Mouse (Mus musculus) kidney, adult 9 months (tissue): ENCODE measurements around the gene Fgfr2.

Source experiments
- DNase-seq: peaks from one replicate; pipeline ENCODE4 v3.0.0; 2022

The Fgfr2 gene

DNA sequence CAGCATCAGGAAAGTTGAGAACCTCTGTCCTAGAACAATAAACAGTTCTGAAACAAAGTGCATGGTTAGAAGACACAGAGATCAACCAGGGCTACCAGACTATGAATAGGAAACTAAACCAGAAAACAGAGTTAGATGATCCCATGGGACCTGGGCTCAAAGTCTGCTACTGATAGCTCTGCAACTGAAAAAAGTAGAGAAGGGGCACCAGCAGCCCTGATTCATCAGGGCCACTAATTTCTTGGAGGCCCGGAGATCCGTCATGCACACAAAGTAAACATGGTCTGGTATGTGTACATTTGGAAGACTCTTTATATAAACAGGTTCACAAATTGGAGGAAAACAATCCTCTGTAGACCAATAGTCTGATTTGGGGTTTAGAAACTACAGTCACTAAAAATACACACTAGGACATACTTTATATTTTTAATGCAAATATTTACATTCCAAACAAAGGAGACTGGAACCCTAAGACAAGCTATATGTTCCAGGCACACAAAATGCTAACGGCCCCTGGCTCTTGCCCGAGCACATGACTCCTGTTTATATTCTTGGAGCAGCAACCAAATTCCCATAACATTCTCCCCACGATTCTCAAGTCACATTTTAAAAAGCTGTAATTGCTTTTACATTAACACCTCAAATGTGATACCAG is 814.5 kb downstream of the Fgfr2 start:
- DNase-seq = no peak

DNA sequence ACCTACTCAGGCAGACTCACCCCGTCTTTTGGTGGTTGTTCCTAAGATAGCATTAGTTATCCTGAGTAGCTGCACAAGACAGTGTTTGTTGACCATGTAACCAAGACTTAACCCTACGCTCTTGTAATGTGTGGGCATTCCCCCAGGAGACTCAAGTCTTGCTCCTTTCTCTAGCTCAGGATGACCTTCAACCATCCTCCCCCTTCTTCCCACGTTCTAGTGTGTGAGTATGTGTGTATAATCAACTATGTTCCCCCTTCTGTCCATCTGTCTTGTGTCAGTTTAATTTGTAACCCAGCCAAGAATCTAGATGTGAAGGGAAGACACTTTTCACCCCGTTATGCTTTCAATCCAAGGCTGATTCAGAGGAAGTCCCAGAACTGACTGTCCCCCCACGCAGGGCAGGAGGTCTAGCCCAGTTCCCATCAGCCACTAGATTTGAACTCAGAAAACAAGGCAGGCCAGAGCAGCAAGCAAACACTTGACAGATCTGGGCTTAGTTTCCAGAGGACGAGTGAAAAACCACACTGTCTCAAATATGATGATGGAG is 815.4 kb downstream of the Fgfr2 start:
- peak; percentile 48 for DNase-seq

DNA sequence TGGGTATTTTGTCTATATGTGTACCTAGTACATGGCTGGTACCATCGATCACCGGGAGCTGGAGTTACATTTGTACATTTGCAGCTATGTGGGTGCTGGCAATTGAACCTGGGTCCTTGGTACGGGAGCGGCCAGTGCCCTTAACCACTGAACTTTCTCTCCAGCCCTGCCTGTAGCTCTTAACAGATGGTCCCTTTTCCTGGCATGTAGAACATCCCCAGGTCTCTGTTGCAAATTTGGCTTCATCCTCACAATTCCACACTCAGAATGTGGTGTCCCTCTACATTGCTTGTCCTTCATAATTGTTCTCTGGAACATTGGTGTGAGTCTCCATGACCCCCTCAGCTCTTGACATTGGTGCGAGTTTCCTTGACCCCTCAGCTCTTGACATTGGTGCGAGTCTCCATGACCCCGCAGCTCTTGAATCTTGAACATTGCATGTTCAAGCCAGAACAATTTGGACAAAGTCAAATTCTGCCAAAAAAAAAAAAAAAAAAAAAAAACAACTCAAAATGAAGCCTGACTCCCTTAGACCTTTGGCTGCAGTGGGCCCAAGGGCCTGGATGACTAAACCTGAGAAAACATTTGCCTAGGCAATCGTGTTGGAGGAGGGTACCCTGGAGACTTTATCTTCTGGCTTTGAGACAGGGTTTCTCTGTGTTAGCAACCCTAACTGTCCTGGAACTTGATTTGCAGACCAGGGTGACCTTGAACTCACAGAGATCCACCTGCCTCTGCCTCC is 816.3 kb downstream of the Fgfr2 start:
- DNase-seq = no peak

DNA sequence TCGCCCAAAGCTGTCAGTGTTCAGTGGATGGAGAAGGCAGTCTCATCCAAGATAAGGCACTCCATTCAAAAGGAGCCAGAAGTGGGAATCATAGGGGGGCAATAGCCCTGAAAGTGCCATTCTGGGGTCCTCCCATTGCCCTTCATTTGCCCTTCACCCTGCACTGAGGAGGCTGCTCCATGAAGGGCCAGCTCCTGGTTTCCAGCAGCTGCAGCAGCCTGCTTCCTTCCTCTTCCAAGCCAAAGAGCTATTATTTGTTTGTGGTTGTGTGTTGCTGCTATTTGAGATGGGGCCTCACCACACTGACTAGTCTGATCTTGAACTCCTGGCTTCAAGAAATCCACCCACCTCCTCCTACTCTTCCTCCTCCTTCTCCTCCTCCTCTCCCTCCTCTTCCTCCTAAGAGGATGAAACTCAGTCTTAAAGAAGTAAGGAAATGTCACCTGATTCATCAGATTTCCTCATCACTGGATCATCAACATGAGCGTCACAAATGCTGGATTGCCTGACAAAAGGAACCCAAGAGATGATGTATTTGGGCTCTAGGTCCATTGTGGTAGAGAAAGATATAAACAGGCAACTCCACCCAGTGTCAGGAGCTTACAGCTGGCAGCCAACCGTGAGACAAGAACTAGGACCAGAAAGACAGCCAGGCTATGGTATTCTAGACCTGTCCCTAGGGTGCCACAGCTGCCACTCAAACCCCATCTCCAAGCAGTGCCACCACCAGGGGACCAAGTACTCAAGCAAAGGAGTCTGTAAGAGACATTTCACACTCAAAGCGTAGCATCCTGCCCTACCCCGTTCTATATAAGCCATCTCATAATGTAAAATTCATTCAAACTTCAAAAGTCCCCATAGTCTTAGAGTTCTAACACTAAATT is 817.4 kb downstream of the Fgfr2 start:
- DNase-seq = no peak

DNA sequence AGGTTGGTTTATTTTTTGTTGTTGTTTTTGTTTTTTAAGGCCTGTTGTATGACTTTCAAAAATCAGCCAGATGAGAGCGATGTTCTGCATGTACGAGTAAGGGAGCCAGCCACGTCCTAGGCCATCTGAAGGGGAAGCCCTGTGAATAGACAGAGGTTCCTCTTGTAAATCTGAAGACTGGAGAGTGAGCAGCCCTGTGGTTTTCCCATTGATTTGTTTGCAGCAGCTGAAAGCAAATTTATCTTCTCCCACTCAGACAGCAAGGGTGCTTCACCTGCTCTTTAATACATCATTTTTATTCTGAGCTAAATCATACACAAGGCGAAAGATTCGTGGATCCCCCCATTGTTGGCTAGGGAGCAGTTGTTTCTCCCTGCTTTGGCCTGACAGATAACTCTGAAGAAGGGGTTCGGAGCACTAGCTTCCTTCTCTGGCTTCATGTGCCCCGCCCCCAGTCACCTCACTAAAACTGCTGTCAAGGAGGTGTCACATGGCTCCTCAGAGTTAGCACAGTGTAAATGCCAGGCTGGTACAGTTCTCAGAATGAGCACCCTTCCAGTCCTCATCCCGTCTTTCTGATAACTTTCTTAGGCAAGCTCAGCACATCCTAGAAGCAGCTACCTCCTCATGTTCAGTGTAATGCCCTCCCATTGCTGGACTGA is 818.6 kb downstream of the Fgfr2 start:
- no peak for DNase-seq

DNA sequence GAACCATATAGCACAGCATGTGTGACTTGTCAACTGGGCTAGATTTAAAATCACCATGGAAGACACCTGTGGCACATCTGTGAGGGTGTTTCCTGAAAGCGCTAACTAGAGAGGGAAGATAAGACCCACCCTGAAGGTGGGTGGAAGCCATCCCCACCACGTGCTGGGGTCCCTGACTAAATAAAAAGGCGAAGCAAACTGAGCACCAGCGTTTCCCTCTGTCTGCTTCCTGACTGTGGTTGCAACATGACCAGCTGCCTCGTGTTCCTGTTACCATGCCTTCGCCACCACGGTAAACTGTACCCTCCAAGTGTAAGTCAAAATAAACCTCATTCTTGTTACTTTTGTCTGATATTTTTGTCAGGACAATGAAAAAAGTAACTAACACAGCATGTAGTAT is 819.2 kb downstream of the Fgfr2 start:
- no peak for DNase-seq

DNA sequence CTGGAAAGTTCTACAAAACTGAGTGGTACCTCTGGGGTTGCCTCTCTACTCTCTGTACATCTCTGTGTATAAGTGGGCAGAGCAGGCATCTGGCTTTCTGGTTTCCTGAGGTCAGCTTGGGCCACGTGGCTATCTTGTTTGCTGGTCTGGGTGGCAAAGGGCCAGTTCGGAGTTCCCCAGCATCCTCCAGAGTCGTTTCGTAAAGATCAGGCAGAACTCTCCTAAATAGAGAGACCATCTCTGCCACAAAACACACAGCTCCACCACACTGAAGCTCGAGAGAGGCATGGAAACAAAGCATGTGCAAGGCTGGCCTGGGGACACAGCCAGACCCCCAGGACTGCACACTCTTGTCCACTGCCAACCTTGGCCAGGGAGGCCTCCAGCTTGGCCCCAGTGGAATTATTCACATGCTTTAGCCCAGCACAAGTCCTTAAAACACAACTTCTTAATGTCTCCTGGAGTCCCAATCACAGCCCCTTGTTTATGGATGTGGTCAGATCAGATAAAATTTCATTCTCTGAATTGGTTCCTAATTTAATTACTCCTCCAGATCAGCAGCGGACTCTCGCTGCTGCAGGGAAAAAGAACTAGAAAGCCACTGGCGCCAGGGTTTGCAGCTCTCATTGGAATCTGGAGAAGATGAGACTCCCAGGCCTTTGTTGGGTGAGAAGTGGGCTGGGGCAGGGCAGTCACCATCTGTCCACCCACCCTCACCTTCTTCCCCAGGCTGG is 820.5 kb downstream of the Fgfr2 start:
- no peak for DNase-seq

DNA sequence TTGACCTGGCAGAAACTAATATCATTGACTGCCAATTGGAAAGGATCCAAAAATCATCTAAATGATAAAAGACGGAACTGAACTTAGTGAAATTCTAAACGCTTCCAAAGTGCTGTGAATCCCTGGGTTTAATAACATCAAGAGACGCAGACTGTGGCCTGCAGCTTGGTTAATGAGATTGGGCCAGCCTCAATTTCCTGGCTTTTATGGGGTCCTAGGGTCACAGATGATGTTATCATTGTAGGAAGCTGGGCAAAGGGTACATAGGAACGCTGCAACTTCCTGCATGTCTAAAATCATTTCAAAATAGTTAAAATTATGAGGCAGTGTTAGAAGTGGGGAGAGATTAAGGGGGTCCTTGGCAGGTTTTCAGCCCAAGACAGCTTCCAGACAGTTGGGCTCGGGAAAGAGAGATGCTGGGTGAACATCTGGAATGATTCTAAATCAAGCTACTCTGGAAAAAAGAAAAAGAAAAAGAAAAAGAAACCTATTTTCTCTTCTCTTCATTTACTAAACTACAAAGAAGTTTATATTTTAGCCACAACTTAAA is 823.4 kb downstream of the Fgfr2 start:
- peak; percentile 54 for DNase-seq

DNA sequence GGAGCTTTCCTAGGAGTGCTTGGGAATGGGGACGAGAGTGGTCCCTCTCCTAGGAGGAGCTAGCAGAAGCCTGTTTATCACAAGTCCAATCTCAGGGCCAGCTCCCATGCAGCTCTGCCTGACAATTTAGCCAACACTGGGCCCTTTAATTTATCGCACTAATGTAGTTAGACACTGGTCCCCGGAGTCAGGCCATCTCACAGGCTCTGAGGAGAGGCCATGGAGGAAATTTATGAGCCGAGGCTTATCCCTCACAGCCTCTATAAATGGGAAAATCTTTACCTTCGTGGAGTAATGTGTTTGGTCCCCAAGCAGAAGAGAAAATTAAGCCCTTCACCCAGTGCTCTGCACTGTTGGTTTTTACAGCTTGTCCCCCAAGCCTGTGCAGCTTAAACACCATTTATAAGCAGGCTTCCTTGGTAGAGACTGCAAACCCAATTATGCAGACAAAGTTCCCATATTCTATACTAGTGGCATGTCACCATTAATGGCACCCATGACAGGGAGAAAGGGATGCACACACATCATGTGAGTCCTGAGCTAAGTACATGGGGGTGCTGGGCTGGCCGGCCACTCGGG is 824.6 kb downstream of the Fgfr2 start:
- DNase-seq = no peak

DNA sequence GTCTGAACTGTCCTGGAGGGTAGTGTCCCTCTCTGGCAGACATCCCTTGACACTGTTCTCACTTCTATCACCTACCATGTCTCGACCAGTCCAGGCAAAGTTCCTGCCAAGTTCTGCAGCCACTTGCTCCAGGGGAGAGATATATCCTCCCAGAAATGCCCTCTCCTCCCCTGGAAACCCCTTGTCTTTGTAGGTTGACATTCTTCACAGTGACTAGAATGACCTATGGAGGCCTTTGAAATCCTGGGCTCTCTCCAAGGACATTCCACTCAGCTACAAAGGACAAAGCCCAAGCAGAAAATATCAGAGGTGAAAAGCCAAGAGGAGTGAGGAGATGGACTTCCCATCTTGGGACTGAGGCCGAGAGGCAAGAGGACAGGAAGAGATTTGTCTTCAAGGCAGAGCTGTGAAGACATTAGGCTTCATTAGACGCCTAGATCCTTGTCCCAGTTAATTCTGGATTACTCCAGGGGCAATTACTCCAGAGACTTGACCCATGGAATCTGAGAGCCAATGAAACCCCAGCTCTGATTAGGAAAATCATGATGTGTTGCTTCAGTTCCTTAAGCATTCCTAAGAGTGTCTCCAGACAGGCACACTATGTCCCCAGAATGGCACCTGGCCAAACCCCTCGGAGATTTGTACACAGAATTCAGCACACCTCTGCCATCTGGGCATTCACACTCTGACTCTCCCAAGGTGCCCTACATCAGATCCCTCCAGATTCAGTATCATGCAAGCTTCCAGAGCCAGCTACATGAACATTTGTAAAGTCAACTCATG is 826.3 kb downstream of the Fgfr2 start:
- DNase-seq = peak; percentile 61

DNA sequence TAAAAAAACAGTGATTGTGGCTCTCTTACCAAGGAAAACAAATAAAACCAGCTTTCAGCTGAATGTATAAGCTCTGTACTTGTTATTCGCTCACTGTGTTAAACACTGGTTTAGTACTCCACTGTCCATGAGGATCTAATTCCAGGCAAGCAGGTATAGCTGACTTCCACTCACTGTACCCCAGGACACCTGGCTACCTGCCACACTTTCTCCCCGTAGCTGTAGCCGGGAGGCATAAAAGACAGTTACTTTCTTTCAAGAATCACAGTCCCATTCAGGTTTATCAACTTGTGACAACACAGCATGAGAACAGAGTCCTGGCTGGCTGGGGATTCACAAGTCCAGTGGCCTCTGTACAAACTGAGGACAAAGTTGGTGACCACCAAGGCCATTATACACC is 827.0 kb downstream of the Fgfr2 start:
- no peak for DNase-seq

DNA sequence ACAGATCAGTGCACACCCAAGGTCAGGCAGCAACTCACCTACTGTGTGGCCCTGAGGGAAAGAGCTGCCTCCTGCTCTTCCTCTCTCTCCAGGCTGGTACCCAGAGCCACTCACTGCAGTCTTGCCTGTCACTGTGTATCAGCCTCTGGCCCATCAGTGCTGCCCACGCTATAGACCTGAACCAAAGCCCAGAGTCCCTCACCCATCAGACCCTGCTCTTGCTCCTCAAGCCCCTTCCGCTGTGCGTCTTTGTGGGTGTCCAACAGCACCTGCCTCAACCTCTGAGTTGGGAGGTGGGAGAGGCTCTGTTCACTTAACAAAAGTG is 835.8 kb downstream of the Fgfr2 start:
- no peak for DNase-seq

DNA sequence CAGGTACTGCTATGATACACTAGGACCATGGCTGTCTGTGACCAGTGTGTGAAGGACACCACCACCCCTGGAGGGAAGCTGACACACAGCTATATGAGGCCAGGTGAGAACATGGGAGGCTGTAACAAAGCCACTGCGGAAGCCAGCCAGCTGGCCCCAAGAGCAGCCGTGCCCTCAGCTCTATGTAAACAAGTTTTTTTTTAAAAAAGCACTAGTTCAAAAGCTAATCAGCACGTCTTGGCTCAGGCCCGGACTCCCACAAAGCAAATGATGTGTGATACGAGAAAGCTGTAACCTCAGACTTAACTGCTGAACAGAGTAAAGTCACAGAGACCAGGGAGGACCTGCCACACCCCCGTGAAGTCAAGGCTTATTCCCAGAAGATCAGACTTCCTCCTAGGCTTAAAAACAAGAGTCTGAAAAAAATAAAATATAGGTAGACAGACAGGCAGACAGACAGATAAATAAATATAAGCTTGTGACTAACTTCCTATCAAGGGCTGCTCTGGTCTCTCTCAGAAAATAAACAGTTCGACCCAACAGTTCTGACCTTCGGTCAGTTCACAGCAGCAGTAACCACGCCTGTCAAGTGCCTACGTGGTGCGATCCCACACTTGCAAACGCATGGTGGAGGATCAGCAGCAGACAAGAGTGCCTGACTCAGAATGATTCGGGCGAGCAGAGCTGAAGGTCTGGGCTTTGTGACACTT is 836.4 kb downstream of the Fgfr2 start:
- no peak for DNase-seq

DNA sequence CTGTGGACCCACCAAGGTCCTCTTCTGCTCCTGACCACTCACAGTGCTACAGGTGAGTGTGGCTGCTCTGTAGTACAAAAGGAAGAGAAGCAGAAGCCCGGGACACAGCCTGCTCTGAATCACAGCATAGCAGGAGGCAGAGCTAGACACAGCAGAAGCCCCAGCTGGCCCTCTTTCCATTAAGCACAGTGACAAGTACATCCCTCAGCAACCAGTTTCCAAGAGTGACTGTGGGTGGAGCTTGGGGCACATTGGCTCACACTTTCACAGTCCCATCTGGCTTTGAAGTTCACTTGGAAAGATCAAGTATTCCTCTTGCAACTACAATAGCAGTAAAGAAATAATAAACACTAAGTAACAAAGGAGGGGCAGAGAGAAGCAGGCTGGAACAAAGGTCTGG is 838.4 kb downstream of the Fgfr2 start:
- no peak for DNase-seq

DNA sequence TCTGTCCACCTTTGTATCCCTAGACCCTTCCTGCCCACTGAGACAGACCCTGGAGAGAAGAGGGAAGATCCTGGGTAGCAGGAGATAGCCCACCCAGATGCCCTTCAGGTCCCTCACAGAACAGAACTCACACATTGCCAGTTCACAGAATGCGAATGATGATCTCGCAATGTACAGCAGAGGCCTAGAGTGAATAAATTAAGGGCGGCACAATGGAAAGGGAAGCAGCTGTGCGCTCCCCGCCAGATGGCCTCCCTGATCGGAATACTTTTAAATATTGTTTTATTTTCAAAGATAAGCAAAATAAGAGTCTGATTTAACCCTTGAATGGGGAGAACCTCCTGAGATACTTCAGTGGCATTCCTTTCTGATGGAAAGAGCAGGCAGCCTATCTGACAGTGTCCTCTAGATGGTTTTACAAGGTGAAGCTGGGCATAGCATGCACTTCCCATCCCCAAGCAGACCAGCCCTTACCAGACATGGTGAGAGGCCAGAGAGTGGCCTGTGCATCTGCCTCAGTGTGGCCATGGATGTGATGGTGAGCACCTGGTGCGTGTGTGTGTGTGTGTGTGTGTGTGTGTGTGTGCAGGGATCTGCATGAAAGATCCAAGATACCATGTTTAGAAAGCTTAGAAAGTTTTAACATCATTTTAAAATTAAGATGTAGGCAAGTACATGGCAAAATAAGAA is 839.0 kb downstream of the Fgfr2 start:
- no peak for DNase-seq

DNA sequence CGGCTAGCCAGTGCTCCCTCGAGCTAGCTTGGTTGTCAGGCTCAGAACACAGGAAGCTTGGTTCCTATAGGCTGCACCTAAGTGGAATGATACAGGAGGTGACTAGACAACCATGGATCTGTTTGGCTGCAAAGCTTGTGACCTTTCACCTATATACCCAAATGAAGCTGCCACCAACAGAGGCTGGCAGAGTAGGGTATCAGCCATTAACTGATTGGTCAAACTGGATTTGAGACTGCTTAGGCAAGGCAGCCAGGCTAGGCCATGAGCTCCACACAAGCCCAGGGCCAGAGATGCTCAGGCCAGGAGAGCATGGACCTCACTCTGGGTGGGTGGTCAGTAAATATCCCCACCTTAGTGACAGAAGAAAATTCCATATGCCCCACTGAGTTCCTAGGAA is 840.6 kb downstream of the Fgfr2 start:
- no peak for DNase-seq

DNA sequence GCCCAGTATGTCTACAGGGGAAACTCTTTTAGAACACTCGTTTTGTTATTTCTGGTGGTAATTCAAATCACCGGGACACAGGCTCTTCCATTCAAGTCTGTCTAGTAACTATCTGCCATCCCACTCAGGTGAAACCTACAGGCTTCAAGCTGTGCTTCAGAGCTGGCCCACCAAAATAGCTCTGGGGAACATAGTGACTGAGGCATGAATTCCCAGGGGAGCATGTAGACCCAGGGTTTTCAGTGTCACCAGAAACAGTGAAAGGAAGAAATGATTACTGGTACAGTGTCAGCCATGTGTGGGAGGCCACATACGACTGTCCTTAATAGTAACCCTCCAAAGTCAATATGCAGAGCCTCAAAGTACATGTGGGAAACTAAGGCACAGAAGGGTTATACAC is 841.0 kb downstream of the Fgfr2 start:
- no peak for DNase-seq

DNA sequence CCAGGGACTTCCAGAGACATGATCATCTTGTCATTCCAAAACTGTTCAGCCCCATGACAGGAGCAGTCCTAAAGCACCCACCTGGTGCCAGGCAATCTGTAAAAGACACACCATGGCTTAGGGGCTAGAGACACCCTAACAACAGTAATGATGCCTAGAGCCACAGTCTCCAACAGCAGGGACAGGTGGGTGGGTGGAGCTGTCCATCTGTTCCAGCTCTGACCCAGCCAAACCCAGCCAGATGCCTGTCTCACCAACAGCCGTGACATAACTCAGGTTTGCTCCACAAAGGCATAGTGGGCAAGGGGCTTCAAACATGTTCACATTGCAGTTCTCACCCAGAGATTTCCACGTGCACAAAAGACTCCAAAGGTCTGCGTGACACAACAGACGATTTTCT is 841.4 kb downstream of the Fgfr2 start:
- DNase-seq = no peak

DNA sequence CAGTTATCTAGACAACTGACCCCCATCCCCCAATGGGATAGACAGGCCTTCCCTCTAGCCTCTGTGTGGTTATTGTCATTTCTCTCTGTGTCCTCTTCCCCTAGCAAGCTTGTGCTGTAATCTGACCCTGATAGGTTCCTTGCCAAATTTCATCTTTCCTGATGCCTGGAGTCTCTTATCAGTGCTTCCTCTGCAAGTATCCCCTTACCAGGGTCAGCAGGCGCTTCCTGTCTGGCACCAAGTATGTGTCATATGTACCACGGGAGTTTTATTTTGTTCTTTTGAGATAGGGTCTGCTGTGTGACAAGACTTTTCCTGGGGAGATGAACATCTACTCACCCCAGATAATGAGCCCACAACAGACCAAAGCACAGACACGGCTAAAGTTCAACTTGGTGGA is 844.5 kb downstream of the Fgfr2 start:
- peak; percentile 59 for DNase-seq

DNA sequence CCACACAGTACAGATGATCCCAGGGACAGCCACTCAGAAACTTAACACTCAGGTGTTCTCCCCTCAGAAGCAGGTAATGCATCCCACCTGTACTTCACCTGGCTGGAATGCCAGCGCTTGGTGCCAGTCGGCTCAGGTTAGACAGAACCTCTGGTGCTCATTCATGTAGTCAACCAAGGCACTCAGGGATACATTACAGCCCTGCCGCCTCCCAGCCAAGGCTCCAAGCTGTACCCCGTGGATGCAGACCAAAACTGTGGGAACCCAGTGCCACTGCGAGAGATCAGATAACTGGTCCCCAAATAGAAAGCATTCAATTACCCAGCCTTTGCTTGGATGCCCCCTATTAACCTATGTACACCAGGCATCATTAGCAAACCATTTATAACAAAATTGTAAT is 846.9 kb downstream of the Fgfr2 start:
- DNase-seq = no peak
